Mouse (Mus musculus) kidney, embryonic 15.5 days (tissue): Measurements from ENCODE around the gene Dera. TPM values are rescaled to one million over a fixed set of nuclear protein-coding genes. Genes with fewer than 3 reads are reported as not detected.
A peak's percentile ranks its signal among the peaks of the same experiment; 100 is the strongest.
"Not testable (repeated sequence)": the region's sequence is repeated elsewhere in the genome, so short reads cannot be mapped to it uniquely, and the experiment has no call there.

Experiments
- ATAC-seq: fragments of 200-750 bp; cut with Nextera tagmentation; replicated peaks from 2 replicates; pipeline ENCODE4 v1.8.0; 2017; ENCODE audit warnings: moderate TSS enrichment; ENCODE audit not compliant: low FRiP score
- H3K27ac ChIP-seq: fragments of 300-500 bp; sonication (generic); 2 replicates; pipeline ENCODE4 v1.5.1; 2015; ENCODE audit warnings: mild to moderate bottlenecking, inconsistent platforms
- H3K27me3 ChIP-seq: fragments of 300-500 bp; sonication (generic); 2 replicates; pipeline ENCODE4 v1.6.1; 2015; ENCODE audit warnings: inconsistent platforms
- H3K36me3 ChIP-seq: fragments of 300-500 bp; sonication (generic); 2 replicates; pipeline ENCODE4 v1.6.1; 2015; ENCODE audit warnings: inconsistent platforms
- H3K4me1 ChIP-seq: fragments of 300-500 bp; sonication (generic); 2 replicates; pipeline ENCODE4 v1.6.1; 2015; ENCODE audit warnings: inconsistent platforms
- H3K4me2 ChIP-seq: fragments of 300-500 bp; sonication (generic); 2 replicates; pipeline ENCODE4 v1.6.1; 2015; ENCODE audit warnings: moderate library complexity, mild to moderate bottlenecking, inconsistent platforms
- H3K4me3 ChIP-seq: fragments of 300-500 bp; sonication (generic); replicated peaks from 2 replicates; pipeline ENCODE4 v1.5.1; 2015; ENCODE audit warnings: mild to moderate bottlenecking, inconsistent platforms
- H3K9ac ChIP-seq: fragments of 300-500 bp; sonication (generic); 2 replicates; pipeline ENCODE4 v1.6.1; 2015; ENCODE audit warnings: mild to moderate bottlenecking, inconsistent platforms
- H3K9me3 ChIP-seq: fragments of 300-500 bp; sonication (generic); replicated peaks from 2 replicates; pipeline ENCODE4 v1.6.1; 2016; ENCODE audit warnings: inconsistent platforms
- WGBS: fragments of 180-500 bp; shearing (Covaris S2); methylation state at CpG from one replicate; pipeline ENCODE4 v1.1.7; 2015; ENCODE audit warnings: mixed read lengths; 5-methylcytosine and 5-hydroxymethylcytosine counted together
- polyA plus RNA-seq: library from polyadenylated mRNA; unstranded; fragments of >200 nt; fragmentation: Nextera tagmentation; extraction: Ambion mirVana; gene quantifications from 2 replicates; pipeline ENCODE4 v1.2.1, GENCODE M21; 2015

The Dera gene
- polyA plus RNA-seq = 66.3 and 70.0 TPM in 2 replicates

GRCm38 (mm10) chr6:137754056-137754856, at the start of gene Dera:
Dera (plus strand) TSS chr6:137754546.
- ATAC-seq = peak; percentile 95
- Histone ChIP-seq H3K9me3 (no peaks in the 10 kb centered on the region), H3K4me3 (peak within 1 kb of the TSS; percentile 84), H3K27me3 (no peaks in the 10 kb centered on the region), H3K4me1 (peaks cover 14% of the 10 kb centered on the region), H3K27ac (peak within 1 kb of the TSS; percentile 87), H3K36me3 (peaks cover 29% of the 10 kb centered on the region), H3K9ac (peak within 1 kb of the TSS; percentile 65), H3K4me2 (peak within 1 kb of the TSS; percentile 72)
- 10% methylated on average over 26 of the region's 26 CpGs for WGBS

GRCm38 (mm10) chr6:137706209-137706608, 48.1 kb upstream of the Dera start:
- no peak overlapping the region for H3K4me3 ChIP-seq
- WGBS = 92% methylated on average over 10 of the region's 10 CpGs
- no peaks in the 10 kb centered on the region for H3K27me3 ChIP-seq
- H3K9ac ChIP-seq = no peak overlapping the region
- H3K36me3 ChIP-seq = no peaks in the 10 kb centered on the region
- 0 out of 2 replicates have a peak, but pooled peaks cover 6% of the 10 kb centered on the region for H3K4me1 ChIP-seq
- H3K9me3 ChIP-seq = no peaks in the 10 kb centered on the region
- no peak for ATAC-seq
- no peak overlapping the region for H3K4me2 ChIP-seq
- no peak overlapping the region for H3K27ac ChIP-seq

GRCm38 (mm10) chr6:137708726-137709405, 45.5 kb upstream of the Dera start:
- not testable (repeated sequence) for H3K4me3 ChIP-seq, H3K9ac ChIP-seq, H3K4me1 ChIP-seq, H3K27me3 ChIP-seq, H3K4me2 ChIP-seq, H3K27ac ChIP-seq, H3K9me3 ChIP-seq, ATAC-seq, H3K36me3 ChIP-seq
- WGBS = 85% methylated on average over 13 of the region's 13 CpGs

GRCm38 (mm10) chr6:137710179-137711037, 43.9 kb upstream of the Dera start:
- 77% methylated on average over 14 of the region's 14 CpGs for WGBS
- Histone ChIP-seq H3K36me3 (no peaks in the 10 kb centered on the region), H3K4me1 (no peaks in the 10 kb centered on the region), H3K9me3 (no peaks in the 10 kb centered on the region), H3K9ac (no peak overlapping the region), H3K4me3 (no peak overlapping the region), H3K27ac (no peak overlapping the region), H3K27me3 (no peaks in the 10 kb centered on the region), H3K4me2 (no peak overlapping the region)
- ATAC-seq = no peak

- no peak for ATAC-seq
- WGBS = 65% methylated on average over 7 of the region's 7 CpGs
- Histone ChIP-seq H3K27me3 (no peaks in the 10 kb centered on the region), H3K36me3 (no peaks in the 10 kb centered on the region), H3K4me1 (no peaks in the 10 kb centered on the region), H3K9me3 (no peaks in the 10 kb centered on the region), H3K4me2 (no peak overlapping the region), H3K4me3 (no peak overlapping the region), H3K27ac (no peak overlapping the region), H3K9ac (no peak overlapping the region)
Measured at GRCm38 (mm10) chr6:137712654-137713309, 41.6 kb upstream of the Dera start.

GRCm38 (mm10) chr6:137713310-137713664, 41.1 kb upstream of the Dera start:
- Histone ChIP-seq H3K27me3 (no peaks in the 10 kb centered on the region), H3K36me3 (no peaks in the 10 kb centered on the region), H3K9me3 (no peaks in the 10 kb centered on the region), H3K9ac (no peak overlapping the region), H3K4me3 (no peak overlapping the region), H3K4me2 (no peak overlapping the region), H3K4me1 (no peaks in the 10 kb centered on the region), H3K27ac (no peak overlapping the region)
- WGBS = 93% methylated on average over 3 of the region's 3 CpGs
- no peak for ATAC-seq

GRCm38 (mm10) chr6:137716802-137717201, 37.5 kb upstream of the Dera start:
- Histone ChIP-seq H3K9ac (no peak overlapping the region), H3K27me3 (no peaks in the 10 kb centered on the region), H3K4me3 (no peak overlapping the region), H3K9me3 (no peaks in the 10 kb centered on the region), H3K4me2 (no peak overlapping the region), H3K27ac (no peak overlapping the region), H3K4me1 (no peaks in the 10 kb centered on the region), H3K36me3 (no peaks in the 10 kb centered on the region)
- WGBS = 52% methylated on average over 5 of the region's 5 CpGs
- no peak for ATAC-seq

- H3K36me3 ChIP-seq = no peaks in the 10 kb centered on the region
- ATAC-seq = no peak
- no peak overlapping the region for H3K4me3 ChIP-seq
- H3K27ac ChIP-seq = no peak overlapping the region
- WGBS = 89% methylated on average over 15 of the region's 15 CpGs
- H3K9me3 ChIP-seq = no peaks in the 10 kb centered on the region
- H3K4me2 ChIP-seq = no peak overlapping the region
- no peaks in the 10 kb centered on the region for H3K4me1 ChIP-seq
- H3K9ac ChIP-seq = no peak overlapping the region
- no peaks in the 10 kb centered on the region for H3K27me3 ChIP-seq
Measured at GRCm38 (mm10) chr6:137722220-137722931, 32.0 kb upstream of the Dera start.

- no peaks in the 10 kb centered on the region for H3K36me3 ChIP-seq
- no peaks in the 10 kb centered on the region for H3K4me1 ChIP-seq
- no peaks in the 10 kb centered on the region for H3K9me3 ChIP-seq
- no peak for ATAC-seq
- H3K9ac ChIP-seq = no peak overlapping the region
- H3K4me2 ChIP-seq = no peak overlapping the region
- H3K27ac ChIP-seq = no peak overlapping the region
- peaks cover 8% of the 10 kb centered on the region for H3K27me3 ChIP-seq
- WGBS = 7% methylated on average over 4 of the region's 4 CpGs
- H3K4me3 ChIP-seq = no peak overlapping the region
Measured at GRCm38 (mm10) chr6:137723898-137724297, 30.4 kb upstream of the Dera start.

GRCm38 (mm10) chr6:137734460-137734845, 19.9 kb upstream of the Dera start:
- H3K27me3 ChIP-seq = peaks cover 18% of the 10 kb centered on the region
- H3K9me3 ChIP-seq = no peaks in the 10 kb centered on the region
- peak overlapping the region; percentile 84; the same call in 1 of the 2 replicates for H3K27ac ChIP-seq
- peak overlapping the region; percentile 87 for H3K4me2 ChIP-seq
- peaks cover 13% of the 10 kb centered on the region for H3K4me1 ChIP-seq
- H3K4me3 ChIP-seq = peak overlapping the region; percentile 95
- H3K9ac ChIP-seq = peak overlapping the region; percentile 81
- peaks cover 9% of the 10 kb centered on the region for H3K36me3 ChIP-seq
- ATAC-seq = peak; percentile 8
- 9% methylated on average over 7 of the region's 7 CpGs for WGBS
